Mouse (Mus musculus): ENCODE results near the gene Proser1.
A peak's percentile ranks its signal among the peaks of the same experiment; 100 is the strongest.

The Proser1 gene

DNA sequence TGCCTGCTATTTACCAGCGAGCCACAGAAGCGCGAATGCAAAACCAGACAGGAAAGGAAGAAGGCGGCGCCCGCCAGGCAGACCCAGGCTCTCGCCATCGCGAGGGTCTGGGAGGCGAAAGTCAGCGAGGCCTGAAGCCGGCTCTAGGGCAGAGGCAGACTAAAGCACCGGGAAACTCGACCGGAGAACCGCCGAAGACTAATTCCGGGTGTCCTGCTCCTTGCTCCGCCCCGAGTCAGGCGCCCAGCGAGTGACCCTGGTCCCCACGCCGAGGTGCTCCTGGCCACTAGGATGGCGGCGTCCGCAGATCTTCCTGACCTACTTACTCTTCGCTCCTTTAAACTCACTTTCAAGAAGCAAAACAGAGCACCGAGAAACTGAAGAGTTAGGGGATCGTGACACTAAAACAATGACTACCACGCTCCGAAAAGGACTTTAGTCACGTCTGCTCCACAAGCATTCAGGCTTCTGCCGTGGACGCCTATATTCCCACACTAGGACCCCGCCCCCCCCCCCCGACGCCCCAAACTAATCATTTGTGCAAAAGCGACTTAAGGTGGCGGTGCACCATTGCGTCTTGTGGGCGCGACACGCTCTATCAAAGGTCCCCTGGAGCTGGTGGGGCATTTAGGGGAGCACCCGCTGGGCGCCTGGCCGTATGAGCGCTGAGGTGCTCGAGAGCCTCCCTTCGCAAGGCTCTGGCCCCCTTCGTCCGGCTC, at the start of gene Proser1, which contains the start of gene Nhlrc3:
Gene Proser1 (plus strand): TSS at position 621 of the 719 bp plus-strand sequence.
Gene Nhlrc3 (minus strand): TSS at position 287 of the 719 bp plus-strand sequence.
- DNase-seq (ENCODE audit: low read depth in 1 of 2, low spot score in 2 of 2): peak; percentile 67 to 88

DNA sequence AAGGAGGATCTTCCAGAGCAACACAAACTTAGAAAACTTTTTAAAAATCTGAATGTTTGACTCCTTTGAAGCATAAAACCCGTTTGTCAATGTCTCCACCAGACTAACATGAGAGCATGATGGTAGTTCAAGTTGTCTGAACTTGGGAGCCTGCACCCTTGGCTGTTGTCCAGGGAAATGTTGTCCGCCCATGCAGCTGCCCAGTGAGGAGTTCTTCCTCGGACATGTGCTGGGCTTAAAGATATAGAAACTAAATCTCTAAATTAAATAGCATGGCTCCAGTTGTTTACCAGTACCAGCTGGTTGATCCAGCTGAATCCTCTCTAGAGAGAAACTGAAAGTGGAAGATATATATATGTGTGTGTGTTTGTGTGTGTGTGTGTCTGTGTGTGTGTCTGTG, 49.5 kb upstream of the Proser1 start:
- no peak for DNase-seq (ENCODE audit: low read depth in 1 of 2, low spot score in 2 of 2)

GRCm38 (mm10) chr3:53416036-53416506, 47.4 kb upstream of the Proser1 start:
- DNase-seq (ENCODE audit: low read depth in 1 of 2, low spot score in 2 of 2): no peak

GRCm38 (mm10) chr3:53417701-53418100, 45.8 kb upstream of the Proser1 start:
- no peak for DNase-seq (ENCODE audit: low read depth in 1 of 2, low spot score in 2 of 2)

DNA sequence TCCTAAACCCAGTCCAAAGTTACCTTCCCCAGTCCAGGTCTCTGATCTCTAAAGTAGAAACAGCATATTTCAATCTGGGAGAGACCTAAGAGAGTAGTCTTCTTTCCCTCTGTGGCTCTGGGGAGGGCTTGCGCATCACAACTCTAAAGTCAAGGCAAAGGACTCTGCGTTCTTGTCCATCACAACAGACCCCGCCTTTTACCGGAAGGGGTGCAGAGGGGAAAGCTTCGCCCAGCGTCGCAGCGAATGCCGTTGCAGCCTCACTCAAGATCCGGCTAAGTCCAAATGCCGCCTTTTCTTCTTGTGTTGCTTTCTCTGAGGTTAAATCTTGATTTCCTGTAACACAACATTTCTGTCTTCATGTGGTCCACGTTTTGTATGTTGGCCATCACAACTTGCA, 41.8 kb upstream of the Proser1 start:
- no peak for DNase-seq (ENCODE audit: low read depth in 1 of 2, low spot score in 2 of 2)

DNA sequence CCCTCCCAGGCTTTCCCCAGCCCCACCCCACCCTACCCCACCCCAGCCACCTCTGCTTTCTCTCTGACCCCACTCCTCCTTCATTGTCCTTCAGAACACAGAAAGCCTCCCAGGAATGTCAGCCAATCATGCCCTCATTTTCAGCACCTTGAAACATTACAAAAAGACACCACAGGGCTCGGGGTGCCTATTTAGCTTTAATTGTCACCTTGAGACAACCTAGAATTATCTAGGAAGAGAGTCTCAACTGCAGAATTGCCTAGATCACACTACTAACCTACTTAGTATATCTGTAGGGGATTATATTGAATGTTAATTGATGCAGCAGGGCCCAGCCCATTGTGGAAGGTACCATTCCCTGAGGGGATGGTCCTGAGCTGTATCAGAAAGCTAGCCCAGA, 40.8 kb upstream of the Proser1 start:
- DNase-seq (ENCODE audit: low read depth in 1 of 2, low spot score in 2 of 2): no peak

DNA sequence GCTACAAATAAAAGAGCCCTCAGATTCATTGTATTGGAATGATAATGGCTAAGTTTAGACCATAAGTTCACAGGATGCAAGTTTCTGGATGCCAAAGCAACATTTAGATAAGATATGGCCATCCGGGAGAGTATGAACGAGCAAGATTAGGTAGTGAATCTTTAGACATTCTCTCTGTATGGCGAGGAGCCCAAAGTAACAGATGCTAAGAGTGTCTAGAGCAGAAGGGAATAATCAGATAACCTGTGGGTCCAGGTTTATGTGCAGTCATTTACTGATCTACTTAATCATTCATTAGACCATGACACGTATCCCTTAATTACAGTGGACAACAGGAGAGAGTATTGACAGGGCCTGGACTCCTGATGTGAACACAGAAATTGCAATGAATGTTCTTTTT, 39.9 kb upstream of the Proser1 start:
- DNase-seq (ENCODE audit: low read depth in 1 of 2, low spot score in 2 of 2): no peak

DNA sequence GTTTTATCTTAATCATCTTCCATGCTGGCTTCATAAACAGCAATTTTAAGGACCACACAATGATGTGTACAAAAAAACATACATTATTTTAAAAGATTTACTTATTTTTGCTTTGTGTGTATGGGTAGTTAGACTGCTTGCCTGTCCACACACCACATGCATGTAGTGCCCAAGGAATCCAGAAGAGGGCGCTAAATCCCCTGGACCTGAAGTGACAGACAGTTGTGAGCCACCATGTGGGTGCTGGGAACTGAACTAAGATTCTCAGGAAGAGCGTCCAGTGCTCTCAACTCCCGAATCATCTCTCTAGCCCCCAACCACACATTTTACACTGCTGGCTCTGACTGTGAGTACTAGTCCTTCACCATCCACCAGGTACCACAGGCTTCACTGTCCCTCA, 28.9 kb upstream of the Proser1 start:
- no peak for DNase-seq (ENCODE audit: low read depth in 1 of 2, low spot score in 2 of 2)

DNA sequence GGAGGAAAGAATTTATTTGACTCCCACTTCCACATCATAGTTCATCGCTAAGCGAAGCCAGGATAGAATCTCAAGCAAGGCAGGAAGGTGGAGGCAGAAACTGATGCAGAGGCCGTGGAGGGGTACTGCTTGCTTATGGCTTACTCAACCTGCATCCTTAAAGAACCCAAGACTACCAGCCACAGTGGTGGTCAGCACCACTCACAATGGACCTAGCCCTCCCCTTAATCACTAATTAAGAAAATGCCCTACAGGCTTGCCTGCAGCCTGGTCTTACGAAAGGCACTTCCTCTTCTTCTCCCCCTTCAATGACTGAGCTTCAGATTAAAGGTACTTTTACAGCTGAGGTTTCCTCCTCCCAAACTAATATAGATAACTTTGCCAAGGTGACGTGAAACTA, 26.9 kb upstream of the Proser1 start:
- no peak for DNase-seq (ENCODE audit: low read depth in 1 of 2, low spot score in 2 of 2)

DNA sequence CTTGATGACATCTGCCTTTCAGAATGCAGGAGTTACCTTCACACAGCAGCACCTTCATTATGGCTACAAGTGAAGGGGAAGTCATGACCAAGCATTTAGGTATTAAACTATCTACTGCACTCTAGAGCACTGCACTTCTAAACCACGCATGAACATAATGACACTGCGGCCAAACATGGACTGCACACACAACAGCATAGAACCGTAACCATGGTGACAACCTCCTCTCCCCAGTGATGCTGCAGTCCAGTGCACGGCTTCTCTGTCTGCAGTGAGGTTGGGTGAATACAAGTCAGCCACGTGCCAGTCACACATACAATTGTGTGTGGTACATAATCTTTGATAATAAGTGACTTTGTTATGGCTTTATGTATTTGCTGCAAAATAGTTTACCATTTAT, 17.9 kb upstream of the Proser1 start:
- DNase-seq (ENCODE audit: low read depth in 1 of 2, low spot score in 2 of 2): no peak

DNA sequence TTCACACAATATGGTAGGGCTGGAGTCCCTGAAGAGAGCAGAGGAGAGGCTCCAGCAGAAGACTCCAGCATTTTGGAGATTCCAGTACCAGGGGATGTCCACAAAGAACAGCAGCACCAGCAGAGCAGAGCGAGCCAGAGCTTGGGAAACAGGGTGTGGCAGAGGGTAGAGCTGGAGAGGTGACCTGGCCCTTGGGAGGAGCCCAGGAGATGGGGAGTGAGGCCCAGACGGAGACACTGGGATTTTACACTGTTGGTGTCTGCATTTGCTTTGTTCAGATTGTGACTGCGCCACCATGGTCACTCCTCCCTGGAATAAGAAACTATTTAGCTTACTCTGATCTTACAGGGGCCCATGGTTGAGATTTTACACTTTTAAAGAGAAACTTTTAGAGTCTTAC, 16.7 kb upstream of the Proser1 start:
- DNase-seq (ENCODE audit: low read depth in 1 of 2, low spot score in 2 of 2): no peak

- DNase-seq (ENCODE audit: low read depth in 1 of 2, low spot score in 2 of 2): no peak
These were observed 15.3 kb upstream of the Proser1 start for GRCm38 (mm10) chr3:53448208-53448607.

- DNase-seq (ENCODE audit: low read depth in 1 of 2, low spot score in 2 of 2): no peak
These were observed 12.8 kb upstream of the Proser1 start for GRCm38 (mm10) chr3:53450666-53451065.

DNA sequence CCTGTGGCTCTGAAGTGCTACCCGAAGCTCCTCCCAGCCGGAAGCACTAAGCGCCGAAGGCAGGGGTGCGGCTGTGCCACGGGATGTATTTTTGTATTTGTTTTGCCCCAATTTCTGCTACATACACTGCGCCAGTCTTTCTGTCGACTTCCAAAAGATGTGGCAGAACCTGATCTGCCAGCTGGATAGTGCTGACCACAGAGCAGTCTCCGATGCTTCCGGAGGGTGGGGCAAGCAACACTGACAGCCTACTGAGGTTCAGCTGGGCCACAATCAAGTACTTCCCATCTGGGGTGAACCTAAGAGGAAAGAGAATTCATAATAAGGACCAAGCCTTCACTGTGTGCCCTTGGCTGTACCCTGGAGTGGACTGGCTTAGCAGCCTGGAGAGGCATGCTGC, 11.1 kb upstream of the Proser1 start:
- DNase-seq (ENCODE audit: low read depth in 1 of 2, low spot score in 2 of 2): no peak

DNA sequence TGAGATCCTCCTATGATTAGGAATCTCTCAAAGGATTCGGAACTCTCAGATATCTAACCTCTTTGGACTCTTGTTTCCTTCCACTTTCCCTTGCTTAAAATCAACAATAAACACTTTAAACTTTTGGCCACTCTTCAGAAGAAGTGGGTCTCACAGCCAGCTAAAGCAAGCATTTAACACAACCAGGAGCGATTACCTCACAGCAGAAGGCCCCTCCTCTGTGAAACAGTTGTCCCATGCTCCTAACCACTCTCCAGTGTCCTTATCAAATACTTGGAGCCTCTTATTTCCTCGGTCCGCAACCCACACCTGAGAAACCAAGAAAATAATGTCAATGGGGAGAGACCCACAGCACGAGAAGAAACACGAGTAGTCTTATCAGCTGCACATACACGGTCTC, 10.1 kb upstream of the Proser1 start:
- no peak for DNase-seq (ENCODE audit: low read depth in 1 of 2, low spot score in 2 of 2)

DNA sequence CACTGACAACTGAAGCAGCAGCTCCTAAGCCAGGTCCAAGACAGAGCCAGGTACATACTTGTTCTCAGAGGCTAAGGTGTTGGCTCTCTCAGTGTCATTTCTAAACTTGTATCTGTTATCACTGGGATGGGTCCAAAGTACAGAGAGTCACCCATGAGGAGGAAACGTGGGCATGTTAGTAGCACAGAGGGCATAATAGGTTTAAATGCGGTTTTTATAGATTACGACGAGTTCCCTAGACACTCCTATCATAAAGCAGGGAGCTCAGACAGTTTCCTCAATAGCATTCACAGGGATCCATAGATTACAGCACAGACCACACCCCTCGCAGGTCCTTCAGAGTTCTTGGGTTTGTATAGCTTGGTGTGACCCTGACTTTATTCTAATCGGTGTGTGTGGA, 9.5 kb upstream of the Proser1 start:
- DNase-seq (ENCODE audit: low read depth in 1 of 2, low spot score in 2 of 2): no peak

- no peak for DNase-seq (ENCODE audit: low read depth in 1 of 2, low spot score in 2 of 2)
These were observed 8.9 kb upstream of the Proser1 start for GRCm38 (mm10) chr3:53454561-53454960.

- DNase-seq (ENCODE audit: low read depth in 1 of 2, low spot score in 2 of 2): no peak
These were observed 8.5 kb upstream of the Proser1 start for GRCm38 (mm10) chr3:53454984-53455383.

- DNase-seq (ENCODE audit: low read depth in 1 of 2, low spot score in 2 of 2): no peak
These were observed 5.7 kb upstream of the Proser1 start for GRCm38 (mm10) chr3:53457750-53458149.

DNA sequence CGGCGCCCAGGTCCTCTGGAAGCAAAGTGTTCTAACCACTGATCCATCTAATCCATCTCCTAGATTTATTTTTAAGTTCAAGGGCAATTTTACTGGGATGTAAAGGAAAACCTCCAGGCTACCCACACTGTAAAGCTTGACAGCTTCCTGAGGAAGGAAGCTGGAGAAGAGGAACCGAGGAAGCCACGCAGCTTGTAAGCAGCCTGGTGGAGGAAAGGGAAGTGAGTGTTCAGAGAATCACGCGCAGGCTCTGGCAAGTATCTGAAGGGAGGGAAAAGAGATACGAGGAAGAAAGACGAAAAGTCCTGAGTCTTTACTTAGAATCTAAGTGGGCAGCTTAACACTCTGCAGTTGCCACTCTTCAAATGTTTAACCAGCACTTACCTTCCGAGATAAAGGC, 3.4 kb upstream of the Proser1 start:
- DNase-seq (ENCODE audit: low read depth in 1 of 2, low spot score in 2 of 2): peak; percentile 28 to 50

DNA sequence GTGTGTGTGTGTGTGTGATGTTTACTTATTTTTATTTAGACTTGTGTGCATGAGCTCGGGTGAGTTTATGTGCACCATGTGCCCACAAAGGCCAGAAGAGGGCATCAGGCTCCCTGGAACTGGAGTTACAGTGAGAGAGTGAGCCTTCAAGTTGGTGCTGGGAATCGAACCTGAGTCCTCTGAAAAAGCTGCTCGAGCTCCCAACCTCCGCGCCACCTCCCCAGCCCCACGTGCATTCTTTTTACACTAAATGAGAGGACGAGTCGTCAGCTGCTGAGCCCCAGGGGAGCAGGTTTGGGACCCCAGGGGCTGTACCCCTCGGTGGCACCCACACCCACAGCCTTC, 793 bp upstream of the Proser1 start:
- no peak for DNase-seq (ENCODE audit: low read depth in 1 of 2, low spot score in 2 of 2)

- DNase-seq (ENCODE audit: low read depth in 1 of 2, low spot score in 2 of 2): no peak
These were observed 274 bp downstream of the Proser1 start for GRCm38 (mm10) chr3:53463765-53464114.

- DNase-seq (ENCODE audit: low read depth in 1 of 2, low spot score in 2 of 2): no peak
These were observed 756 bp downstream of the Proser1 start for GRCm38 (mm10) chr3:53464146-53464698.

All from monocyte, adult 2 months (primary cell).